Mouse (Mus musculus) ES-Bruce4 (cell line): ENCODE data around the gene Cbx6.

Source experiments
- CTCF ChIP-seq: IDR thresholded peaks from one replicate; pipeline ENCODE4 v1.8.1; 2011; ENCODE audit warnings: low read depth, low read length
- POLR2A ChIP-seq: IDR thresholded peaks from one replicate; pipeline ENCODE4 v1.8.1; 2011; ENCODE audit warnings: low read length; ENCODE audit not compliant: insufficient read depth

DNA sequence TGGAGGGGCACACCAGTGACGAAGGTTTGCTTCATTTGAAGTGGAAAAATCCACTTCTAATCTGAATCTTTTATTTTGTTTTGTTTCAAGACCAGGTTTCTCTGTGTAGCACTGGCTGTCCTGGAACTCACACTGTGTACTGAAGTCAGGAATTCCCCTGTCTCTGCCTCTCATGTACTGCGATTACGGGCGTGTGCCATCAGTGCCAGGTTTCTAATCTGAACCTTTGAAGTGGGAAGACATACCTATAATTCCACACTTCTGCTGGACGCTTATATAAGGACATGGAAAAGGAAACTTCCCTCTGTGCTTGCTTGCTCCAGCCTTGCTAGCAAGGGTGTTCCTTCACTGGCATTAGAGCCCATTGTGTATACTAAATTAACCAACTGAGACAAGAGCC, 24.5 kb upstream of the Cbx6 start:
- TF ChIP-seq CTCF (no peak), POLR2A (no peak)
